Mouse (Mus musculus): ENCODE data around the gene Eif2s1. TPM values are rescaled to one million over a fixed set of nuclear protein-coding genes. Genes with fewer than 3 reads are reported as not detected.

Eif2s1 gene
- total RNA-seq, 1 experiment = 184 TPM

DNA sequence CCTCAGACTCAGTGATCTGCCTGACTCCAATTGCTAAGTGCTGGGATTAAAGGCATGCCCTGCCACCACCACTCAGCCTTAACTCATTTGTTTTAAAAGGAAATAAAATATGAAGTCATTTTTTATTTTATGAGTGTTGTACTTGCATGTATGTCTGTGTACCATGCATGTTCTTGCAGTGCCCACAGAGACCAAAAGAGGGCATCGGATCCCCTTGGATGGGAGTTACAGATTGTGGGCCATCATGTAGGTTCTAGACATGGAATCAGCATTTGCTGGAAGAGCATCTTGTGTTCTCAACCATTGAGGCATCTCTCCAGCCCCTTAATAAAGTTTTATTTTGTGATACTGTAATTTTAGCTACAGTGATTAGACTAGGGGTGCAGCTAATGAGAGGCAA, 3.8 kb downstream of the Eif2s1 start:
- peaks cover 2 to 3% of the 10 kb centered on the region in 2 experiments; a peak in 1 of 4 replicates for H3K4me1 ChIP-seq (ENCODE audit: control insufficient read depth in 2 of 2, insufficient read depth in 2 of 2, low read length in 2 of 2, poor library complexity in 1 of 2)
- H3K9ac ChIP-seq (ENCODE audit: insufficient read depth, low read depth, low read length, poor library complexity, severe bottlenecking) = no peak overlapping the region
- no peak overlapping the region for H3K4me3 ChIP-seq (ENCODE audit: insufficient read depth in 1 of 2, low read depth in 1 of 2, low read length in 2 of 2, poor library complexity in 1 of 2, severe bottlenecking in 1 of 2)
- peaks cover 9% of the 10 kb centered on the region; the same call in 1 of the 2 replicates for H3K36me3 ChIP-seq (ENCODE audit: control insufficient read depth, insufficient read depth, low read length, poor library complexity, severe bottlenecking)
- in situ Hi-C loops (cut with MboI; ENCODE audit: low sequenced_read_pairs in 2 of 2, unreplicated experiment in 2 of 2) = no loop called here
- no peak overlapping the region for H3K27ac ChIP-seq (ENCODE audit: insufficient read depth, low read depth, low read length, poor library complexity, severe bottlenecking)
- no peaks in the 10 kb centered on the region for H3K9me3 ChIP-seq (ENCODE audit: control insufficient read depth, insufficient read depth, low read depth, low read length)
- peak; percentile 38 for DNase-seq (ENCODE audit: low read depth, low spot score)
- TF ChIP-seq MAFK (IDR thresholded peaks at IDR 0.05; ENCODE audit: insufficient read depth, low read depth, low read length) = no peak
- TF ChIP-seq CHD2 (IDR thresholded peaks at IDR 0.05; ENCODE audit: low read depth, low read length) = no peak
- no peak for TF ChIP-seq ZC3H11A (IDR thresholded peaks at IDR 0.05; ENCODE audit: borderline replicate concordance, low read depth, low read length)
- no peak for TF ChIP-seq HCFC1 (IDR thresholded peaks at IDR 0.05; ENCODE audit: borderline replicate concordance, insufficient read depth, low read length)
- TF ChIP-seq ZNF384 (IDR thresholded peaks at IDR 0.05; ENCODE audit: low read depth, low read length) = no peak

DNA sequence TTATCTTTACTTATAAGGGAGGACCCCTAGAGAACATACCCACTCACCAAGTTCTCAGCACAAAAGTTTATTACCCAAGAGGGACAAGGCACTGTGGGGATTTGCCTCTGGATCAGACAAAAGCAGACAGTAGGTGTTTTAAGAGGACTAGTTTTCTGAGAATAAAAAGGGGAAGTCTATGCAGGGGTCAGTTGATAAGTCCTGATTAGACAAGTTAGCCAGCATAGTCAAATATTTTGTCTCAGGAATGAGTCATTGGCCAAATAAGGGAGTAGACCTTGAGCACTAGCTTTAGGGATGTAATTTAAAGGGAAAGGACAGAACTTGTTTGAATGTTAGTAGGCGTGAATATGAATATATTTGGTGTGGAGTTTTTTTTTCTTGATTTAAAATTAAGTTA, 6.5 kb downstream of the Eif2s1 start:
- DNase-seq (ENCODE audit: low read depth, low spot score) = no peak
- Histone ChIP-seq H3K4me1 (ENCODE audit: control insufficient read depth in 2 of 2, insufficient read depth in 2 of 2, low read length in 2 of 2, poor library complexity in 1 of 2) (peaks cover 0 to 3% of the 10 kb centered on the region in 2 experiments; a peak in 1 of 4 replicates), H3K9me3 (ENCODE audit: control insufficient read depth, insufficient read depth, low read depth, low read length) (no peaks in the 10 kb centered on the region), H3K36me3 (ENCODE audit: control insufficient read depth, insufficient read depth, low read length, poor library complexity, severe bottlenecking) (peaks cover 16% of the 10 kb centered on the region), H3K4me3 (ENCODE audit: insufficient read depth in 1 of 2, low read depth in 1 of 2, low read length in 2 of 2, poor library complexity in 1 of 2, severe bottlenecking in 1 of 2) (no peak overlapping the region), H3K27ac (ENCODE audit: insufficient read depth, low read depth, low read length, poor library complexity, severe bottlenecking) (no peak overlapping the region), H3K9ac (ENCODE audit: insufficient read depth, low read depth, low read length, poor library complexity, severe bottlenecking) (no peak overlapping the region)
- TF ChIP-seq CHD2 (IDR thresholded peaks at IDR 0.05; ENCODE audit: low read depth, low read length) (no peak), MAFK (IDR thresholded peaks at IDR 0.05; ENCODE audit: insufficient read depth, low read depth, low read length) (no peak), ZNF384 (IDR thresholded peaks at IDR 0.05; ENCODE audit: low read depth, low read length) (no peak), ZC3H11A (IDR thresholded peaks at IDR 0.05; ENCODE audit: borderline replicate concordance, low read depth, low read length) (no peak), HCFC1 (IDR thresholded peaks at IDR 0.05; ENCODE audit: borderline replicate concordance, insufficient read depth, low read length) (no peak)
- in situ Hi-C loops (cut with MboI; ENCODE audit: low sequenced_read_pairs in 2 of 2, unreplicated experiment in 2 of 2) = no loop called here

DNA sequence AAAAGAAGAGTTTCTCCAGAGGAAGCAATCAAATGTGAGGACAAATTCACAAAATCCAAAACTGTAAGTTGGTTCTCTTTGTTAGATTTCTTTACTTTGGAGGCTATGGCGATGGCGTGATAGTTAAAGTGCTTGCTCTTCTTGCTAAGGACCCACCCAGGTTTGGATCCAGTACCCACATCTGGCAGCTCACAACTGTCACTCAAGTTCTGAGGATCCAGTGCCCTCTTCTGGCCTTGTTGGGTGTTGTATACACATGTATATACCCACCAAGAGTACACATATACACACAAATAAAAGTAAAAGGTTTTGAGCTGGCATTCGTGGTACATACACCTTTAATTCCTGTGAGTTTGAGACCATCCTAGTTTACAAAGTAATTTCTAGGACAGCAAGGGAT, 13.0 kb downstream of the Eif2s1 start:
- Histone ChIP-seq H3K4me3 (ENCODE audit: insufficient read depth in 1 of 2, low read depth in 1 of 2, low read length in 2 of 2, poor library complexity in 1 of 2, severe bottlenecking in 1 of 2) (no peak overlapping the region), H3K4me1 (ENCODE audit: control insufficient read depth in 2 of 2, insufficient read depth in 2 of 2, low read length in 2 of 2, poor library complexity in 1 of 2) (no peaks in the 10 kb centered on the region), H3K36me3 (ENCODE audit: control insufficient read depth, insufficient read depth, low read length, poor library complexity, severe bottlenecking) (peaks cover 34% of the 10 kb centered on the region), H3K9ac (ENCODE audit: insufficient read depth, low read depth, low read length, poor library complexity, severe bottlenecking) (no peak overlapping the region), H3K27ac (ENCODE audit: insufficient read depth, low read depth, low read length, poor library complexity, severe bottlenecking) (no peak overlapping the region), H3K9me3 (ENCODE audit: control insufficient read depth, insufficient read depth, low read depth, low read length) (no peaks in the 10 kb centered on the region)
- no peak for TF ChIP-seq HCFC1 (IDR thresholded peaks at IDR 0.05; ENCODE audit: borderline replicate concordance, insufficient read depth, low read length)
- in situ Hi-C loops (cut with MboI; ENCODE audit: low sequenced_read_pairs in 2 of 2, unreplicated experiment in 2 of 2) = no loop called here
- no peak for DNase-seq (ENCODE audit: low read depth, low spot score)

DNA sequence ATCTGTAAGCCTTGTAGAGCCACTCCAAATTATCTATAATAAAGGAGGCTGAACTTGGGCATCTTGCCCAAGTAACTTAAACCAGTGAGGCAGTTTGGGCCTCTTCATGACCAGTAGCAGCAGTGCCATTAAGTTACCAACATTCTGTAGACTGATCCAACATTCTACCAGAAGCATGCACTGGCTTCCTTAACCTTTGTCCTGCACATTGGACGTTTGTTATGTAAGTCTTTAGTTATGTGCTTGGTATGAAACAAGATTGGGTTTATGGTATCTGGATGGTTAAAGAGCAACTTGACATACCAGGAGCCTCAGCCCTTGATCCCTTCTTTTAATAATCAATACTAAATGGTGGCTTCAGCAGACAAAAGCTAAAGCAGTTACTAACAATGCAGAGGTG, 28.4 kb downstream of the Eif2s1 start:
- no peak for DNase-seq (ENCODE audit: low read depth, low spot score)
- Histone ChIP-seq H3K36me3 (ENCODE audit: control insufficient read depth, insufficient read depth, low read length, poor library complexity, severe bottlenecking) (no peaks in the 10 kb centered on the region; the same call in 1 of the 2 replicates), H3K4me1 (ENCODE audit: control insufficient read depth in 2 of 2, insufficient read depth in 2 of 2, low read length in 2 of 2, poor library complexity in 1 of 2) (no peaks in the 10 kb centered on the region), H3K9me3 (ENCODE audit: control insufficient read depth, insufficient read depth, low read depth, low read length) (no peaks in the 10 kb centered on the region), H3K27ac (ENCODE audit: insufficient read depth, low read depth, low read length, poor library complexity, severe bottlenecking) (no peak overlapping the region), H3K9ac (ENCODE audit: insufficient read depth, low read depth, low read length, poor library complexity, severe bottlenecking) (no peak overlapping the region), H3K4me3 (ENCODE audit: insufficient read depth in 1 of 2, low read depth in 1 of 2, low read length in 2 of 2, poor library complexity in 1 of 2, severe bottlenecking in 1 of 2) (no peak overlapping the region)
- TF ChIP-seq MAFK (IDR thresholded peaks at IDR 0.05; ENCODE audit: insufficient read depth, low read depth, low read length) (no peak), HCFC1 (IDR thresholded peaks at IDR 0.05; ENCODE audit: borderline replicate concordance, insufficient read depth, low read length) (no peak), ZC3H11A (IDR thresholded peaks at IDR 0.05; ENCODE audit: borderline replicate concordance, low read depth, low read length) (no peak), CHD2 (IDR thresholded peaks at IDR 0.05; ENCODE audit: low read depth, low read length) (no peak), ZNF384 (IDR thresholded peaks at IDR 0.05; ENCODE audit: low read depth, low read length) (no peak)
- in situ Hi-C loops (cut with MboI; ENCODE audit: low sequenced_read_pairs in 2 of 2, unreplicated experiment in 2 of 2) = no loop called here

DNA sequence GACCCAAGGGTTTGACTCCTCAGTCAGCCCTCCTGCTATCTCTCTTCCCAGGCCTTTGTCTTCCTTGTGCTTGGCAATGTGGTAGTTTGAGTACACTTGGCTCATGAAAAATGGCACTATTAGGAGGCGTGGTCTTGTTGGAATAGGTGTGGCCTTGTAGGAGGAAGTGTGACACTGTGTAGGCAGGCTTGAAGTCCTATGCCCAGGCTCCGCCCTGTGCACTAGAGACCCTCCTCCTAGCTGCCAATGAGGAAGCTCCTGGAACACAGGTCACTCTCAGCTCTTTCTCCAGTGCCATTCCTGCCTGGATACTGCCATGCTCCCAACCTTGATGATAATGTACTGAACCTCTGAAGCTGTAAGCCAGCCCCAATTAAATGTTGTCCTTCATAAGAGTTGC, 29.5 kb downstream of the Eif2s1 start:
- Histone ChIP-seq H3K9ac (ENCODE audit: insufficient read depth, low read depth, low read length, poor library complexity, severe bottlenecking) (no peak overlapping the region), H3K36me3 (ENCODE audit: control insufficient read depth, insufficient read depth, low read length, poor library complexity, severe bottlenecking) (no peaks in the 10 kb centered on the region; the same call in 1 of the 2 replicates), H3K9me3 (ENCODE audit: control insufficient read depth, insufficient read depth, low read depth, low read length) (no peaks in the 10 kb centered on the region), H3K27ac (ENCODE audit: insufficient read depth, low read depth, low read length, poor library complexity, severe bottlenecking) (no peak overlapping the region), H3K4me1 (ENCODE audit: control insufficient read depth in 2 of 2, insufficient read depth in 2 of 2, low read length in 2 of 2, poor library complexity in 1 of 2) (no peaks in the 10 kb centered on the region), H3K4me3 (ENCODE audit: insufficient read depth in 1 of 2, low read depth in 1 of 2, low read length in 2 of 2, poor library complexity in 1 of 2, severe bottlenecking in 1 of 2) (no peak overlapping the region)
- no peak for DNase-seq (ENCODE audit: low read depth, low spot score)
- TF ChIP-seq CHD2 (IDR thresholded peaks at IDR 0.05; ENCODE audit: low read depth, low read length) (no peak), ZC3H11A (IDR thresholded peaks at IDR 0.05; ENCODE audit: borderline replicate concordance, low read depth, low read length) (no peak), ZNF384 (IDR thresholded peaks at IDR 0.05; ENCODE audit: low read depth, low read length) (no peak), MAFK (IDR thresholded peaks at IDR 0.05; ENCODE audit: insufficient read depth, low read depth, low read length) (no peak), HCFC1 (IDR thresholded peaks at IDR 0.05; ENCODE audit: borderline replicate concordance, insufficient read depth, low read length) (no peak)
- in situ Hi-C loops (cut with MboI; ENCODE audit: low sequenced_read_pairs in 2 of 2, unreplicated experiment in 2 of 2) = no loop called here
